Mouse (Mus musculus) kidney, embryonic 16.5 days (tissue): ENCODE results near the gene Ube2z. TPM values are rescaled to one million over a fixed set of nuclear protein-coding genes. Genes with fewer than 3 reads are reported as not detected.

Source experiments
- ATAC-seq: fragments of 200-750 bp; cut with Nextera tagmentation; 2 replicates; pipeline ENCODE4 v1.8.0; 2017; ENCODE audit warnings: moderate TSS enrichment; ENCODE audit not compliant: low FRiP score, low TSS enrichment
- H3K27ac ChIP-seq: fragments of 300-500 bp; sonication (generic); 2 replicates; pipeline ENCODE4 v1.5.1; 2014; ENCODE audit warnings: low read length
- H3K27me3 ChIP-seq: fragments of 300-500 bp; sonication (generic); 2 replicates; pipeline ENCODE4 v1.6.1; 2014; ENCODE audit warnings: low read length, control low read depth, mixed read lengths; ENCODE audit not compliant: insufficient read depth
- H3K36me3 ChIP-seq: fragments of 300-500 bp; sonication (generic); 2 replicates; pipeline ENCODE4 v1.6.1; 2014; ENCODE audit warnings: low read length, control low read depth, mixed read lengths; ENCODE audit not compliant: insufficient read depth
- H3K4me1 ChIP-seq: fragments of 300-500 bp; sonication (generic); 2 replicates; pipeline ENCODE4 v1.6.1; 2014; ENCODE audit warnings: low read length, control low read depth, mixed read lengths; ENCODE audit not compliant: insufficient read depth
- H3K4me2 ChIP-seq: fragments of 300-500 bp; sonication (generic); replicated peaks from 2 replicates; pipeline ENCODE4 v1.6.1; 2014; ENCODE audit warnings: low read depth, low read length
- H3K4me3 ChIP-seq: fragments of 300-500 bp; sonication (generic); 2 replicates; pipeline ENCODE4 v1.5.1; 2014; ENCODE audit warnings: mild to moderate bottlenecking, low read length
- H3K9ac ChIP-seq: fragments of 300-500 bp; sonication (generic); replicated peaks from 2 replicates; pipeline ENCODE4 v1.6.1; 2014; ENCODE audit warnings: low read length
- H3K9me3 ChIP-seq: fragments of 300-500 bp; sonication (generic); 2 replicates; pipeline ENCODE4 v1.6.1; 2016; ENCODE audit warnings: low read length, control low read depth
- WGBS: fragments of 180-500 bp; shearing (Covaris S2); extraction: QIAGEN DNeasy Blood & Tissue Kit; methylation state at CpG from one replicate; pipeline ENCODE4 v1.1.7; 2014; 5-methylcytosine and 5-hydroxymethylcytosine counted together
- polyA plus RNA-seq: library from polyadenylated mRNA; unstranded; fragments of >200 nt; fragmentation: Nextera tagmentation; extraction: Ambion mirVana; gene quantifications from 2 replicates; pipeline ENCODE4 v1.2.1, GENCODE M21; 2015

Gene Ube2z
- polyA plus RNA-seq, 1 experiment from 2014 or later = 38.7 TPM

- 0% methylated on average over 32 of the region's 32 CpGs for whole genome bisulfite sequencing
- ATAC-seq = no peak
- Histone ChIP-seq H3K27ac (peak overlapping the region; percentile 96), H3K4me3 (peak overlapping the region; percentile 90), H3K27me3 (peaks cover 3% of the 10 kb centered on the region; the same call in 1 of the 2 replicates), H3K4me2 (peak overlapping the region; percentile 98), H3K36me3 (no peaks in the 10 kb centered on the region), H3K9ac (peak overlapping the region; percentile 97), H3K9me3 (no peaks in the 10 kb centered on the region), H3K4me1 (peaks cover 49% of the 10 kb centered on the region)
Measured at GRCm38 (mm10) chr11:96003969-96004792, 61.0 kb downstream of the Ube2z start.

GRCm38 (mm10) chr11:96003100-96003900, 61.9 kb downstream of the Ube2z start:
- no peak for ATAC-seq
- H3K27ac ChIP-seq = peak overlapping the region; percentile 43; the same call in 1 of the 2 replicates
- no peaks in the 10 kb centered on the region for H3K27me3 ChIP-seq
- H3K9me3 ChIP-seq = no peaks in the 10 kb centered on the region
- H3K4me3 ChIP-seq = peak overlapping the region; percentile 90
- H3K9ac ChIP-seq = peak overlapping the region; percentile 65
- H3K36me3 ChIP-seq = 0 out of 2 replicates have a peak, but pooled peaks cover 2% of the 10 kb centered on the region
- H3K4me2 ChIP-seq = peak overlapping the region; percentile 98
- 1% methylated on average over 12 of the region's 12 CpGs for WGBS
- H3K4me1 ChIP-seq = peaks cover 51% of the 10 kb centered on the region

Other genes with a start within 250 kb of the Ube2z start
- not detected in 2 replicates for gene Phospho1, start 240.9 kb downstream of the Ube2z start, polyA plus RNA-seq
- gene Gngt2, start 228.2 kb downstream of the Ube2z start, polyA plus RNA-seq = 21.0 and 24.2 TPM in 2 replicates
- 11.7 and 14.1 TPM in 2 replicates for gene Abi3, start 222.9 kb downstream of the Ube2z start, polyA plus RNA-seq
- 1.4 and 1.9 TPM in 2 replicates for gene B4galnt2, start 150.5 kb downstream of the Ube2z start, polyA plus RNA-seq
- gene Igf2bp1, start 59.4 kb downstream of the Ube2z start, polyA plus RNA-seq = 57.2 and 62.5 TPM in 2 replicates
- gene Gip, start 40.8 kb downstream of the Ube2z start, polyA plus RNA-seq = not detected in 2 replicates
- 93.1 and 96.0 TPM in 2 replicates for gene Snf8, start 30.5 kb downstream of the Ube2z start, polyA plus RNA-seq
- gene Atp5g1, start 10.3 kb upstream of the Ube2z start, polyA plus RNA-seq = 745 and 801 TPM in 2 replicates
- not detected in 2 replicates for gene Calcoco2, start 46.6 kb upstream of the Ube2z start, polyA plus RNA-seq
- not detected in 2 replicates for gene Ttll6, start 68.4 kb upstream of the Ube2z start, polyA plus RNA-seq
- not detected in 2 replicates for gene Hoxb13, start 128.9 kb upstream of the Ube2z start, polyA plus RNA-seq
- 21.5 and 24.5 TPM in 2 replicates for gene Hoxb9, start 206.1 kb upstream of the Ube2z start, polyA plus RNA-seq
- 9.5 and 12.9 TPM in 2 replicates for gene Hoxb8, start 216.5 kb upstream of the Ube2z start, polyA plus RNA-seq
- 60.9 and 68.3 TPM in 2 replicates for gene Hoxb7, start 221.2 kb upstream of the Ube2z start, polyA plus RNA-seq
- 50.3 and 55.7 TPM in 2 replicates for gene Hoxb6, start 227.1 kb upstream of the Ube2z start, polyA plus RNA-seq
- gene Hoxb5, start 237.9 kb upstream of the Ube2z start, polyA plus RNA-seq = 19.2 and 24.3 TPM in 2 replicates